Mouse (Mus musculus) spleen, adult 2 months (tissue): ENCODE measurements around the gene Anks1.

Experiments used
- CTCF ChIP-seq: fragments of 200-500 bp; IDR thresholded peaks from 2 replicates; pipeline ENCODE4 v1.5.1; 2011; ENCODE audit warnings: mild to moderate bottlenecking, inconsistent platforms; ENCODE audit not compliant: insufficient read depth, insufficient read length, insufficient replicate concordance; ENCODE audit errors: extremely low read depth
- POLR2A ChIP-seq: fragments of 200-500 bp; IDR thresholded peaks from 2 replicates; pipeline ENCODE4 v1.6.1; 2011; ENCODE audit warnings: low read depth, low read length, inconsistent platforms

GRCm38 (mm10) chr17:28013259-28013875, 104.3 kb downstream of the Anks1 start:
- TF ChIP-seq CTCF (peak; percentile 70; the same call in 1 of the 2 replicates), POLR2A (peak; percentile 44; the same call in 1 of the 2 replicates)
